Mouse (Mus musculus) cerebellum, postnatal 25 days (tissue): ENCODE results near the gene 2610301B20Rik.
A peak's percentile ranks its signal among the peaks of the same experiment; 100 is the strongest.
"Not testable (repeated sequence)": the region's sequence is repeated elsewhere in the genome, so short reads cannot be mapped to it uniquely, and the experiment has no call there.

Source experiments
- DNase-seq, 2 experiments: peaks; one replicate each; pipeline ENCODE4 v3.0.0; 2021; ENCODE audit warnings: mixed read lengths in 2 of 2

2610301B20Rik gene

GRCm38 (mm10) chr4:10873920-10874665 lies at the start of gene 2610301B20Rik:
TSS of gene 2610301B20Rik (plus strand) at chr4:10874498.
- peak; percentile 94 to 97 for DNase-seq

- no peak for DNase-seq
Observed at GRCm38 (mm10) chr4:10833273-10833672, 41.0 kb upstream of the 2610301B20Rik start.

GRCm38 (mm10) chr4:10835252-10836051 lies 38.8 kb upstream of the 2610301B20Rik start:
- DNase-seq = peak; percentile 63 to 77

- no peak for DNase-seq
Observed at GRCm38 (mm10) chr4:10845848-10846247, 28.4 kb upstream of the 2610301B20Rik start.

- DNase-seq = no peak
Observed at GRCm38 (mm10) chr4:10849812-10850211, 24.5 kb upstream of the 2610301B20Rik start.

GRCm38 (mm10) chr4:10851013-10851412 lies 23.3 kb upstream of the 2610301B20Rik start:
- no peak for DNase-seq

GRCm38 (mm10) chr4:10859174-10859573 lies 15.1 kb upstream of the 2610301B20Rik start:
- DNase-seq = no peak

GRCm38 (mm10) chr4:10859911-10860581 lies 14.3 kb upstream of the 2610301B20Rik start:
- peak; percentile 13 to 28 for DNase-seq

- DNase-seq = no peak
Observed at GRCm38 (mm10) chr4:10860825-10861224, 13.5 kb upstream of the 2610301B20Rik start.

- DNase-seq = not testable (repeated sequence)
Observed at GRCm38 (mm10) chr4:10862882-10863281, 11.4 kb upstream of the 2610301B20Rik start.

- DNase-seq = no peak
Observed at GRCm38 (mm10) chr4:10872231-10872630, 2.1 kb upstream of the 2610301B20Rik start.

GRCm38 (mm10) chr4:10872685-10873539 lies 1.4 kb upstream of the 2610301B20Rik start:
- DNase-seq = peak in 1 of 2 experiments; percentile 22

GRCm38 (mm10) chr4:10873549-10873919 lies 764 bp upstream of the 2610301B20Rik start:
- DNase-seq = peak in 1 of 2 experiments; percentile 66

- no peak for DNase-seq
Observed at GRCm38 (mm10) chr4:10874718-10875121, 422 bp downstream of the 2610301B20Rik start.

- no peak for DNase-seq
Observed at GRCm38 (mm10) chr4:10875407-10875806, 1.1 kb downstream of the 2610301B20Rik start.

- DNase-seq = no peak
Observed at GRCm38 (mm10) chr4:10877057-10877456, 2.8 kb downstream of the 2610301B20Rik start.

GRCm38 (mm10) chr4:10883740-10884408 lies 9.6 kb downstream of the 2610301B20Rik start:
- DNase-seq = no peak

GRCm38 (mm10) chr4:10888835-10889234 lies 14.5 kb downstream of the 2610301B20Rik start:
- DNase-seq = no peak

GRCm38 (mm10) chr4:10896262-10896661 lies 22.0 kb downstream of the 2610301B20Rik start:
- DNase-seq = no peak

GRCm38 (mm10) chr4:10896859-10897258 lies 22.6 kb downstream of the 2610301B20Rik start:
- no peak for DNase-seq

- no peak for DNase-seq
Observed at GRCm38 (mm10) chr4:10905234-10905801, 31.0 kb downstream of the 2610301B20Rik start.
